Mouse (Mus musculus) limb, embryonic 12.5 days (tissue): ENCODE data around the gene Cldn22. TPM values are rescaled to one million over a fixed set of nuclear protein-coding genes. Genes with fewer than 3 reads are reported as not detected.

Experiments
- ATAC-seq: fragments of 200-750 bp; cut with Nextera tagmentation; 2 replicates; pipeline ENCODE4 v1.8.0; 2017; ENCODE audit warnings: low read depth, moderate TSS enrichment; ENCODE audit not compliant: insufficient number of reproducible peaks, insufficient read depth, low FRiP score, low TSS enrichment
- H3K27ac ChIP-seq: fragments of 300-500 bp; sonication (generic); 2 replicates; pipeline ENCODE4 v1.5.1; 2016; ENCODE audit warnings: mild to moderate bottlenecking, moderate library complexity
- H3K27me3 ChIP-seq: fragments of 300-500 bp; sonication (generic); 2 replicates; pipeline ENCODE4 v1.6.1; 2016; ENCODE audit warnings: mild to moderate bottlenecking, moderate library complexity
- H3K36me3 ChIP-seq: fragments of 300-500 bp; sonication (generic); 2 replicates; pipeline ENCODE4 v1.6.1; 2016; ENCODE audit warnings: mild to moderate bottlenecking, moderate library complexity
- H3K4me1 ChIP-seq: fragments of 300-500 bp; sonication (generic); replicated peaks from 2 replicates; pipeline ENCODE4 v1.6.1; 2016
- H3K4me2 ChIP-seq: fragments of 300-500 bp; sonication (generic); 2 replicates; pipeline ENCODE4 v1.6.1; 2016; ENCODE audit warnings: mild to moderate bottlenecking, moderate library complexity
- H3K4me3 ChIP-seq: fragments of 300-500 bp; sonication (generic); replicated peaks from 2 replicates; pipeline ENCODE4 v1.5.1; 2016; ENCODE audit warnings: mild to moderate bottlenecking
- H3K9ac ChIP-seq: fragments of 300-500 bp; sonication (generic); replicated peaks from 2 replicates; pipeline ENCODE4 v1.6.1; 2016; ENCODE audit warnings: mild to moderate bottlenecking, moderate library complexity
- H3K9me3 ChIP-seq: fragments of 300-500 bp; sonication (generic); 2 replicates; pipeline ENCODE4 v1.6.1; 2016; ENCODE audit warnings: mild to moderate bottlenecking, moderate library complexity
- WGBS: fragments of 180-500 bp; shearing (Covaris S2); methylation state at CpG from one replicate; pipeline ENCODE4 v1.1.7; 2016; 5-methylcytosine and 5-hydroxymethylcytosine counted together
- polyA plus RNA-seq: library from polyadenylated mRNA; unstranded; fragments of >200 nt; fragmentation: Nextera tagmentation; extraction: Ambion mirVana; gene quantifications from 2 replicates; pipeline ENCODE4 v1.2.1, GENCODE M21; 2016

Cldn22 gene
- polyA plus RNA-seq, 1 experiment from 2014 or later = not detected

- Histone ChIP-seq H3K4me2 (no peak overlapping the region), H3K4me3 (no peak overlapping the region), H3K36me3 (peaks cover 58% of the 10 kb centered on the region), H3K9me3 (no peaks in the 10 kb centered on the region), H3K9ac (no peak overlapping the region), H3K4me1 (peaks cover 13% of the 10 kb centered on the region; the same call in 1 of the 2 replicates), H3K27me3 (no peaks in the 10 kb centered on the region), H3K27ac (no peak overlapping the region)
- ATAC-seq = no peak
- 76% methylated on average over 6 of the region's 6 CpGs for WGBS
Measured at GRCm38 (mm10) chr8:47832616-47833015, 8.3 kb downstream of the Cldn22 start.

GRCm38 (mm10) chr8:47833944-47834343 lies 9.7 kb downstream of the Cldn22 start:
- Histone ChIP-seq H3K9me3 (no peaks in the 10 kb centered on the region), H3K9ac (no peak overlapping the region), H3K36me3 (peaks cover 51% of the 10 kb centered on the region), H3K4me2 (no peak overlapping the region), H3K4me3 (no peak overlapping the region), H3K4me1 (peaks cover 13% of the 10 kb centered on the region; the same call in 1 of the 2 replicates), H3K27me3 (no peaks in the 10 kb centered on the region), H3K27ac (no peak overlapping the region)
- no peak for ATAC-seq
- WGBS = 56% methylated on average over 1 of the region's 1 CpGs

GRCm38 (mm10) chr8:47843063-47843462 lies 18.8 kb downstream of the Cldn22 start:
- H3K27me3 ChIP-seq = no peaks in the 10 kb centered on the region
- peaks cover 86% of the 10 kb centered on the region for H3K36me3 ChIP-seq
- peaks cover 4% of the 10 kb centered on the region; the same call in 1 of the 2 replicates for H3K4me1 ChIP-seq
- WGBS = 80% methylated on average over 7 of the region's 7 CpGs
- no peak for ATAC-seq
- peaks cover 5% of the 10 kb centered on the region; the same call in 1 of the 2 replicates for H3K9me3 ChIP-seq
- no peak overlapping the region for H3K4me2 ChIP-seq
- H3K4me3 ChIP-seq = no peak overlapping the region
- H3K9ac ChIP-seq = no peak overlapping the region
- H3K27ac ChIP-seq = no peak overlapping the region

DNA sequence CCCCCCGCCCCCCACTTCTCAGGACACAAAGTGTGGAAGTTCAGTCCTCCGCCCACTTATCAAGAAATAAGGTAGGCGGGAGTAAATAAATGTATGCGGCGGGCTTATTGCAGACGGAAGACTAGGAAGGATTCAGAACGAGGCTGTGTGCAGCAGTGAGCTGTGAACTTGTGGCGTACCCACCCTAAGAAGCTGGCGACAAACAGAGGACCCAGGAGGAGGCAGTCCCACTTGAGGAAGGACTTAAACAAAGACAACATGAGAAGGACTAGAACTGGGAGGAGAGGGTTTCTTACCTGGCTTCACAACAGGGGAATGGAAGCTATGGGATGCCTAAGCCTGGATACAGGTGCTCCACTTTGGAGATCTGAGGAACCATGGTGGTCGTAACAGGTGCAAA lies 19.4 kb downstream of the Cldn22 start:
- no peak overlapping the region for H3K9ac ChIP-seq
- ATAC-seq = no peak
- H3K4me3 ChIP-seq = no peak overlapping the region
- H3K27me3 ChIP-seq = no peaks in the 10 kb centered on the region
- H3K9me3 ChIP-seq = peaks cover 5% of the 10 kb centered on the region; the same call in 1 of the 2 replicates
- H3K4me1 ChIP-seq = peaks cover 4% of the 10 kb centered on the region; the same call in 1 of the 2 replicates
- peaks cover 89% of the 10 kb centered on the region for H3K36me3 ChIP-seq
- WGBS = 94% methylated on average over 10 of the region's 10 CpGs
- H3K4me2 ChIP-seq = no peak overlapping the region
- no peak overlapping the region for H3K27ac ChIP-seq

DNA sequence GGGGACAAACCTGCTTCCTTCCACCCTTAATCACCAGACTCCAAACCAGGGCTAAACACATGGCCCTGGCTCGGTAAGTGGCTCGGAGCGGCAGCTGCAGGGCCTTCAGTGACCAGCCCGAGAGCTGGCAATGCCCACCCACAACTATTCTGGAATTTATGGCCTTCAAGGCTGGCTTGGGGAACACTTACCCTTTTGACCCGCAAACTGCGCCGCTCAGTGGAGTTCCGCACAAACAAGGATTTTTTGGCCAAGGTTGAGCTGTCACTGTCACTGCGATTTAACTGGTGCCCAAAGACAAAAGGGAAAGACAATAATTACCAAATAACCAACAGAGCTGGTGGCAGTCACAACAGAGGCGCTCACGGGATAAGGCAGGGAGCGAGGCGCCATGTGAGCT lies 21.7 kb downstream of the Cldn22 start:
- Histone ChIP-seq H3K27me3 (no peaks in the 10 kb centered on the region), H3K27ac (no peak overlapping the region), H3K9me3 (no peaks in the 10 kb centered on the region), H3K4me2 (no peak overlapping the region), H3K4me1 (peaks cover 6% of the 10 kb centered on the region), H3K36me3 (peaks cover 91% of the 10 kb centered on the region), H3K9ac (no peak overlapping the region), H3K4me3 (no peak overlapping the region)
- no peak for ATAC-seq
- WGBS = 54% methylated on average over 13 of the region's 13 CpGs

GRCm38 (mm10) chr8:47847161-47847560 lies 22.9 kb downstream of the Cldn22 start:
- Histone ChIP-seq H3K4me1 (peaks cover 18% of the 10 kb centered on the region), H3K4me3 (no peak overlapping the region), H3K9me3 (no peaks in the 10 kb centered on the region), H3K36me3 (peaks cover 90% of the 10 kb centered on the region), H3K27me3 (no peaks in the 10 kb centered on the region), H3K4me2 (no peak overlapping the region), H3K9ac (no peak overlapping the region), H3K27ac (no peak overlapping the region)
- no peak for ATAC-seq
- WGBS = 93% methylated on average over 14 of the region's 14 CpGs

DNA sequence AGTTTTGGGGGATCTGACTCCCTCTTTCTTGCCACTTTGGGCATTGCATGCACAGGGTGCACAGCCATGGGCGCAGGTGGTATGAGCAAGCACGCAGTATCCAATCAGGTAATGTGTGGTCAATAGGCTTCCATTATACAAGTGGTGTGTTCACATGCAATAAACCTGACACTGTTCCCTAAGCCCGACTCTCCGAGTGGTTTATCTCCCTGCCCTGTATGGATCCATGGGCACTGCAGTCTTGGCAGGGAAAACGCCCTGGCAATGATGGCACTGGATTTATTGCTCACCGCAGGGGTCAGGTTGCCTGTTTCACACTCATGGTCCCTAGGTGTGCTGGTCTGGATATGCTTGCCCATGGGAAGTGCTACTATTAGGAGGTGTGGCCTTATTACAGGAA lies 23.6 kb downstream of the Cldn22 start:
- Histone ChIP-seq H3K27me3 (no peaks in the 10 kb centered on the region), H3K9ac (no peak overlapping the region), H3K36me3 (peaks cover 84% of the 10 kb centered on the region), H3K4me1 (peaks cover 26% of the 10 kb centered on the region), H3K9me3 (no peaks in the 10 kb centered on the region), H3K4me3 (no peak overlapping the region), H3K4me2 (no peak overlapping the region), H3K27ac (no peak overlapping the region)
- no peak for ATAC-seq
- 94% methylated on average over 6 of the region's 6 CpGs for WGBS

DNA sequence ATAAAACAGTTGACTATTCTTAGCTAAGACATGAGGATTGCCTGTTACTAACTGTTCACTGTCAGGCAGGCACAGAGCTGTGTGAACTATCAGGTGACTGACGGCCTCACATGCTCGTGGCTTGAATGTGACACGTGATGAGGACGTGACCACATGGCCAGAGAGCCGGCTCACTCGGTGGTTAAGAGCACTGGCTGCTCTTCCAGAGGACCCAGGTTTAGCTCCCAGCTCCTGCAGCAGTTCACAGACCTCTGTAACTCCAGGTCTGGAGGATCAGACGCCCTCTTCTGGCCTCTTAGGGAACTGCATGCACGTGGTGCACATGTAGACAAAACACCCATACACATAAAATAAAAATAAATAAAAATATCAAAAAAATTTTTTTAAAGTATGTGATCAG lies 25.6 kb downstream of the Cldn22 start:
- Histone ChIP-seq H3K9me3 (no peaks in the 10 kb centered on the region), H3K4me3 (no peak overlapping the region), H3K4me2 (no peak overlapping the region), H3K36me3 (peaks cover 78% of the 10 kb centered on the region), H3K27me3 (no peaks in the 10 kb centered on the region), H3K27ac (no peak overlapping the region), H3K9ac (no peak overlapping the region), H3K4me1 (peaks cover 32% of the 10 kb centered on the region)
- ATAC-seq = no peak
- WGBS = 80% methylated on average over 8 of the region's 8 CpGs

GRCm38 (mm10) chr8:47851824-47852502 lies 27.7 kb downstream of the Cldn22 start:
- H3K4me2 ChIP-seq = peak overlapping the region; percentile 52
- H3K9me3 ChIP-seq = no peaks in the 10 kb centered on the region
- H3K4me1 ChIP-seq = peaks cover 27% of the 10 kb centered on the region
- H3K36me3 ChIP-seq = peaks cover 77% of the 10 kb centered on the region
- peak overlapping the region; percentile 20 for H3K4me3 ChIP-seq
- ATAC-seq = peak; percentile 81
- no peaks in the 10 kb centered on the region for H3K27me3 ChIP-seq
- 29% methylated on average over 12 of the region's 12 CpGs for WGBS
- H3K27ac ChIP-seq = peak overlapping the region; percentile 89
- 0 out of 2 replicates have a peak overlapping the region, but pooled peaks have one; percentile 27 for H3K9ac ChIP-seq

DNA sequence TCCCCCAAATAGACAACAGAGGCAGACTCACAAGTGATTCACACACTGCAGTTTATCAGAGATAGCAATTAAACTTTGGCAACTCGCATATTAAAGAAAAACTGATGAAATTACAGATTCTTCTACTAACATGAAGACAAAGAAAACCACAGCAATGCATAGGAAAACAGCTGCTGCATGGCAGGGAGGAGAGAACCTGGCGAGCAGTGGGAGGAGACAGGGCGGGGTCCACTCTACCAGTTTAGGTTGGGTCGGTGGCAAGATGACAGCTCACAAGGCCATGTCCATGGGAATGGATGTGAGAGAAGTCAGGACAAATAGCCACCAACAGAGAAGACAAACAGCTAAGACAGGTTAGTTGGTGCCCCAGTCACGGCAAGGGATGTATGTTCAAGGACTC lies 28.5 kb downstream of the Cldn22 start:
- Histone ChIP-seq H3K4me1 (peaks cover 27% of the 10 kb centered on the region), H3K27me3 (no peaks in the 10 kb centered on the region), H3K4me3 (no peak overlapping the region), H3K36me3 (peaks cover 69% of the 10 kb centered on the region), H3K9me3 (no peaks in the 10 kb centered on the region), H3K9ac (no peak overlapping the region), H3K4me2 (peak overlapping the region; percentile 52), H3K27ac (peak overlapping the region; percentile 89)
- WGBS = 72% methylated on average over 5 of the region's 5 CpGs
- no peak for ATAC-seq

DNA sequence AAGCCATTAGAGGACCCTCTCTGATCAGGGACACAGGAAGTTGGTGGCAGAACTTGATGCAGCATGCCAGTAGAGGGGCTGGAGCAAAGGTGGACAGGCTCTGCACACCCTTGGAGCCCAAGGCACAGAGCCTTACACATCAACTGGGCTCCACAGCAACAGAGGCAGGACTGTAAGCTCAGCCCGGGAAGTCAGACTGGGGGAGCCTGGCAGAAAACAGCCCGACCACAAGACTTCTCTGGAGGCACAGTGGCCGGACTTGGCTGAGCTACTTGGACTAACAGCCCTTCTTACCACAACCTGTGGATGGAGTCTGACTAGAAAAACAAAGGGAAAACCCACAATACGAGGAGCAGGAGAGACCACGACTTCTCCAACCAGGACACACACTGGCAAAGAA lies 29.1 kb downstream of the Cldn22 start:
- H3K27ac ChIP-seq = peak overlapping the region; percentile 89; the same call in 1 of the 2 replicates

DNA sequence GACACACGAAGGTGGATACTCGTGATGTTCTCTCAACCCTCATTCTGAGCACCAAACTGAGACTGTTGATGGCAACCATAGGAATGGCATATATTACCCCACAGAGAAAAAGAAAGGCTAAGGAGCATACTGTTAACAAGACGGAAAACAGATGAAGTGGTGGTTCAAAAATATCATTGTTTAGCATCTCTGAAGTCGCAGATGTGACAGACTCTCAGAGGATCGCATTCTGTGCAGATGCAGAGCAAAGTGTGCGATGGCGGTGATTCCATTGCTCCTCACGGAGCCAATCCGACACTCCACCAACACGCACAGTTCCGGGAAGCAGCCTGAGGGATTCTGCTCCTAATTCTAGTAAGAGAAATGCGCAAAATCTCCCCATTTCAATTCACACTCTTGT lies 35.0 kb downstream of the Cldn22 start:
- no peak overlapping the region for H3K9ac ChIP-seq
- peaks cover 85% of the 10 kb centered on the region for H3K36me3 ChIP-seq
- WGBS = 94% methylated on average over 12 of the region's 12 CpGs
- no peak for ATAC-seq
- H3K4me1 ChIP-seq = no peaks in the 10 kb centered on the region
- no peak overlapping the region for H3K27ac ChIP-seq
- H3K9me3 ChIP-seq = no peaks in the 10 kb centered on the region
- no peak overlapping the region for H3K4me3 ChIP-seq
- H3K27me3 ChIP-seq = no peaks in the 10 kb centered on the region
- H3K4me2 ChIP-seq = no peak overlapping the region

More for the DNA sequence above, 29.1 kb downstream of the Cldn22 start:
- Histone ChIP-seq H3K4me1 (peaks cover 27% of the 10 kb centered on the region), H3K9me3 (no peaks in the 10 kb centered on the region), H3K4me3 (no peak overlapping the region), H3K9ac (no peak overlapping the region), H3K27me3 (no peaks in the 10 kb centered on the region), H3K4me2 (no peak overlapping the region), H3K36me3 (peaks cover 69% of the 10 kb centered on the region)
- ATAC-seq = no peak
- WGBS = 86% methylated on average over 5 of the region's 5 CpGs
